Mouse (Mus musculus): ENCODE results near the gene Usp17ld.
"Not testable (repeated sequence)": the region's sequence is repeated elsewhere in the genome, so short reads cannot be mapped to it uniquely, and the experiment has no call there.

Gene Usp17ld

DNA sequence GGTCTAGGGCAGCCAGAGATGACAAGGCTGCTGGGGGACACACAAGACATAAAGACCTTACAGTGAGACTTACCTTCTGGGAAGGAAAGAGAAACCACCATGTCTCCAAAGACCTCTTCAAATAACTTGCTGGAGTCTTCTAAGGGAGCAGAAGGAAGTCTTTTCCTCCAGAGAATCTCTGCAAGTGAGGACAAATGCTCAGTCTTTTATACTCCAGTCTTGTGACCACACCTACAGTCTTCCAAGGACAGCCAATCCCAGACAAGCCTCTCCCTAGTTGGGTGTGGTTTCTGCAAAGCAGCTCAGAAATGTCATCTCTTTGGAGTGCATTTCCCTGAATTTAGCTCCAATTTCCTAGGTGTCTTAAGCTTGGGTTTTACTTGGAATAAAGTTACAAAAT lies at the start of gene Usp17ld:
Gene Usp17ld (minus strand): TSS at position 101 of the 400 bp plus-strand sequence.
- not testable (repeated sequence) for DNase-seq

- no peak for DNase-seq
These were observed 35.6 kb downstream of the Usp17ld start, which contains the start of gene Olfr594 for GRCm38 (mm10) chr7:103216696-103217095. TSS of gene Olfr594 (plus strand) at chr7:103216996.

DNA sequence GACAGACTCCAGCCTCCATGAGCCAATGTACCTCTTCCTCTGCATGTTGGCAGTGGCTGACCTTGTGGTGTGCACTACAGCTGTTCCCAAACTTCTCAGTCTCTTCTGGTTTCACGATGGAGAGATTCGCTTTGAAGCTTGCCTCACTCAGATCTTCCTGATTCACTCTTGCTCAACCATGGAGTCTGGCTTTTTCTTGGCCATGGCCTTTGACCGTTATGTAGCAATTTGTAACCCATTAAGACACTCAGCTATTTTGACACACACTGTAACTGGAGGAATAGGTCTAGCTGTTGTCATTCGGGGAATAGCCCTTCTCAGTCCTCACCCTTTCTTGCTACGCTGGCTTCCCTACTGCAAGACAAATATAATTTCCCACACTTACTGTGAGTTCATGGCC lies 40.3 kb downstream of the Usp17ld start:
- DNase-seq, result not testable (repeated sequence)

- DNase-seq, result no peak
These were observed 40.7 kb downstream of the Usp17ld start, which contains the start of gene Olfr593 for GRCm38 (mm10) chr7:103211562-103211961. TSS of gene Olfr593 (plus strand) at chr7:103211862.
